Mouse (Mus musculus) neutrophil, adult 5-6 weeks (primary cell): ENCODE results near the gene Rasgrp2. TPM values are rescaled to one million over a fixed set of nuclear protein-coding genes. Genes with fewer than 3 reads are reported as not detected.

Source experiments
- ATAC-seq: fragments of 151-379, 151-347 bp; 2 replicates; pipeline ENCODE4 v1.8.0; 2017; ENCODE audit warnings: mild to moderate bottlenecking, moderate TSS enrichment; ENCODE audit not compliant: insufficient number of reproducible peaks, poor library complexity, low FRiP score, severe bottlenecking; ENCODE audit errors: extremely low read depth
- total RNA-seq: library from RNA; stranded (forward); fragments of 200-1000 nt; gene quantifications from 2 replicates; pipeline ENCODE4 v1.2.3, GENCODE M21; 2017

Rasgrp2 gene
- total RNA-seq, 1 experiment from 2014 or later, result 447 TPM

DNA sequence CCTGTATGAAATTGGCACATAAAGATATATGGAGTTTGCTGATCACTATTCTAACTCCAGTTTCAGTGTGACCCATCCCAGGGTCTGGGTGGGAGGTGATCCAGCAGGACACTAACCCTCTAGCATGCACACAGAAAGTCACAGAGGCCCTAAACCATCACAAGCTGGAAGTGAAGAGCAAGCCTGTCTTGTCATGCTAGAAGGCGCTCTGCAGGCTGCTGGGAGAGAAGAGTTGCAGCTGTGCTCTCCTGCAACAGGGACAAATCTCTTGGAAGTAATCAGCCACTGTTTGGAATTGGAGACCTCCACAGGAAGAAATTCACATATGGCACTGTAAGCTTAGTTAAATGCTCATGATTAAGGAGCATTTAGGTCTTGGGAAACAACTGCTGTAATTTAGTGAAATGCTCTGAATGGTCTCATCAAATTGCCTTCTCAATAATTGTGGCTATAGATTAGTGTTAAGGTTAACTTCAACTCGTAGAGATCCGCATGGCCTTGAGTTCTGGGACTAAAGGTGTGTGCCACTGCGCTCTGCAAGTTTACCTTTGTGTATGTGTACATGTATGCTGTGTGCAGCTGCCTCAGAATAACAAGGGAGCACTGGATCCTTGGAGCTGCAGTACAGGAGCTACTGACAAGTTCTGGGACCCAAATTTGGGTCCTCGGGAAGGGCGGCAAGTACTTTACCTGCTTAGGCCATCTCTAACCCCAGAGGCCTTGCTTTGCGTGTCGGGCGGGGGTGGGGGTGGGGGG, 18.6 kb upstream of the Rasgrp2 start:
- no peak for ATAC-seq

DNA sequence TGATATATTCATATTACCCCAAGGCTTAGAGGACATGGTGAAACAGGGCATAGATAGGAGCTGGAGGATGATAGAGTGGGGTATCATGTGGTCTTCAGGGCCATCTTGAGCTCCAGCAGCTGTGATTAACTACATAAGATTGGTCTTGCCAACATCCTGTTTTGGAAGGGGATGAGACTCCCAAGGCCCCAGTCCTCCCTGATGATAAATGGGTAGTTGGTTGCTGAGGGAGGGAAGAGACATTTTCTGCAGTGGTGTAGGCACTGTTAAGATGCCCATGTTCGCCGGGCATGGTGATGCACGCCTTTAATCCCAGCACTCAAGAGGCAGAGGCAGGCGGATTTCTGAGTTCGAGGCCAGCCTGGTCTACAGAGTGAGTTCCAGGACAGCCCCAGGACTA, 17.9 kb upstream of the Rasgrp2 start:
- no peak for ATAC-seq

DNA sequence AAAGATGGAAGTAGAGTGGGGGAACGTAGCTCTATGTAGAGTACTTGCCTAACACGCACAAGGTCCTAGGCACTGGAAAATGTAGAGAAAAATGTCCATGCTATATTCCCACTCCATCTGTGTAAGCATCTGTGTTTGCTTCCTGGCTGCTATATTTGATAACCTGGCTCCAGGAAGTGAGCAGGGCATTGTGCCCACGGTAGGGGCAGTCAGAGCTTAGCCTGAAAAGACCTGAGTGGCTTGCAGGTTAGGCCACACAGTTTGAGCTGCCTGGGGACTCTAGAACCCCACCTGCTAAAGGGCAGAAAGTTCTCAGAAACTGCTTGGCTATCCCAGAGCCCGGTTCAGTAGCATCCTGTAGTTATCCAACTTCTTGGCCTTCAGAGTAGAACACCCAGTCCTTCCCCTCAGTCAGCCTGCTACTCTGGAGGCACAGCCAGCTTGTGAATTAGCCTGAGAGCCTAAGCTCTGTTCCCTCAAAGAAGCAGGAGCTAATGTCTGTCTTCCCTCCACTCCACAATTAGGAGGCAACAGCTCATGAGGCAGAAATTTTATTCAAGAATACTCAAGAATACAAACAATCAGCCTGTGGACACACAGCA, 16.7 kb upstream of the Rasgrp2 start:
- no peak for ATAC-seq

DNA sequence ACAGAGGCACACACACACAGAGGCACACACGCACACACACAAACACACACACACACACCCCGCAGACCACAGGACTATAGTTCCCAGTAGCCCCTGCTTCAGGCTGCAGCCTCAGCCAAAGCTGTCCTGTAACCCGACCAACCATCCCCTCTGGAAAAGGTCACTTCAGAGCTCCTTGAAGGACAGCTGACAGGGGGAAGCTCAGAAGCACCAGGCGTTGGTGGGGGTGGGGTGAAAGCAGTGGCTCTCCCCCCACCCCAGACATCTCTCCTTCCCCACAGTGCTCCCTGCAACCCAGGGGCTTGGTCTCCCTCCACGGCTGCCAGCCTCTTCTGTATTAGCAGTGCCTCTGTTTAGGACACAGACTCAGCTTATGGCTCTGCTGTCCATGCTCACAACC, 15.7 kb upstream of the Rasgrp2 start:
- no peak for ATAC-seq

DNA sequence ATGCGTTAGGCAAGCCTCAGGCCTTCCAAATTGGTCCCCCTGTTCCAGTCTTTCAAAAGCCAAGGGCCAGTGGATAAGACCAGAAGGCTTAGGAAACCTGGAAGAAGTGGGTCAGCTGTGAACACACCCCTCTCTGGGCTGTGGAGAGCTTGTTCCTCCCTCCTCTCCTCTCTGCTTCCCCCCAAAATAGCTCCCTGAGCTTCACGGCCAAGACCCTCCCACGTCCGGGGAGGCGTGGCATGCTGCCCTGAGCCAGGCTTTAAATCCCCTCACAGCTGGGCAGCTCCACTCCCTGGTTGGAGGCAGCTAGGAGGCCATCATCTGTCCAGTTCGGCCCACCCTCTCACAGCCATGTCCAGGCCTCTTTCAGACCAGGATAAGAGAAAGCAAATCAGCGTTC, 15.0 kb upstream of the Rasgrp2 start, which contains the start of gene Pygm:
Gene Pygm (plus strand): TSS at position 272 of the 400 bp plus-strand sequence.
- ATAC-seq, result no peak

DNA sequence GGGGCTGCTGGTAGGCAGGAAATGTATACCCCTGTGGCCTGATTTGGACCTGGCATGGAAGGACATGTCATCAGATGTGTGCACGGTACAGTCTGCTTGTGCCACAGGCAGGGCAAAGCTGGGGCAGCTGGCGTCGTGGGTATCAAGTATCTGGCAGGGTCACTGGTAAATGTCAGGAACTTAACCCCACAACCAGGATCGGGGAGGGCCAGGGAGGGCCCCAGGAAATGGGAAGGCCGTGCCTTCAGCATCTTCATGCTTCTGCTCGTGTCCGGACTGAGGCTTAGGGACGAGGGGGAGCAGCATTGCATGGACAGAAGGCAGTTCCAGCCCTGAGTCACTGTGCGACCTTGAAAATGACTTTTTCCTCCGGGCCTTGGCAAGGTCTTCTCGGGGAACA, 14.2 kb upstream of the Rasgrp2 start:
- ATAC-seq, result no peak

DNA sequence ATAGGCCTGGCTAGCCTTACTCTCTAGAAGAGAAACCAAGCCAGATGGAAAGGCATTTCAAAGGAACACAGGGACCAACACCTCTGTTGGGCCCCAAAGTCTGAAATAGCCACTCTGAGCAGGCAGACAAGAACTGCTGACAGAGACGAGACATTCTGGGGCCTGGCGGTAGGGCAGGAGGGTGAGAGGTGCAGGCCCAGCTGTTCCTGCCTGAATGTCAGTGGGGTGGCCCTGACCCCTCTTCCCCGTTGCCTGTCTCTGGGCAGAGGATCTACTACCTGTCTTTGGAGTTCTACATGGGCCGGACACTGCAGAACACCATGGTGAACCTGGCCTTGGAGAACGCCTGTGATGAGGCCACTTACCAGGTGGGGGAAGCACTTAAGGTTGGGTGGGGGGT, 13.7 kb upstream of the Rasgrp2 start:
- ATAC-seq, result no peak

DNA sequence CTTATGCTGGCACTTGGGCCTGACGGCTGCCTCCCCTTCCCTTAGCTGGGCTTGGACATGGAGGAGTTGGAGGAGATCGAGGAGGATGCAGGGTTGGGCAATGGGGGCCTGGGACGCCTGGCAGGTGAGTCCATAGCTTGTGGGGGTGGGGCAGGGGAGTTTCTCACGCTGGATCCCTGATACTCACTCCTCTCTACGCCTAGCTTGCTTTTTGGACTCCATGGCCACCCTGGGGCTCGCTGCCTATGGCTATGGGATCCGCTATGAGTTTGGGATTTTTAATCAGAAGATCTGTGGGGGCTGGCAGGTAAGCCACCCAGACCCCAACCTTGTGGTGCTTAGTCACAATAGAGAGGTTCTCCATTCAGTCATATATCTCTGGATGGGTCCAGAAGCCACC, 13.3 kb upstream of the Rasgrp2 start:
- ATAC-seq, result no peak

DNA sequence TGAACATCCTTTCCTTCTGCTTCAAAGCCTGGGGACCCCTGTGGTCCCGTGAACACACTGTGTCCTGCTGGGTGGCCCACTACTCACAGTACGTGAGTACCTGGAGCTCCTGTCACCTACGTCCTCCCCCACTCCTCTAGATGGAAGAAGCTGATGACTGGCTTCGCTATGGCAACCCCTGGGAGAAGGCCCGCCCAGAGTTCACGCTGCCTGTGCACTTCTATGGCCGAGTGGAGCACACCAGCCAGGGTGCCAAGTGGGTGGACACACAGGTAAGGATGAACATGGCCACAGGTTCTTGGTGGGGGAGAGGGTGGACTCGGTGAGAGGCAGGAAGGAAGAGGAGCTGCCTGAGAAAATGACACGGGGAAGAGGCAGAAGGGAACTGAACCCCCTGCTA, 12.9 kb upstream of the Rasgrp2 start:
- no peak for ATAC-seq

DNA sequence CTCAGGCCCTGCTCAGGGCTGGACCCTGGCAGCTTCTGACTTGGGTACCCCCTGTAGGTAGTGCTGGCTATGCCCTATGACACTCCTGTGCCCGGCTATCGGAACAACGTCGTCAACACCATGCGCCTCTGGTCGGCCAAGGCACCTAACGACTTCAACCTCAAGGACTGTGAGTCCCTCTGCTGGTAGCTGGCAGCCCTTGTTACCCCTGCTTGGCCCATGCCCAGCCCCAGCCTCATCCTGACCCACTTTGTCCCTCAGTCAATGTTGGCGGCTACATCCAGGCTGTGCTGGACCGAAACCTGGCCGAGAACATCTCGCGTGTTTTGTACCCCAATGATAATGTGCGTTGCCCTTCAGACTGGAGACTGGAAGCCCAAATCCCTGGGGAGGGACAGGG, 11.1 kb upstream of the Rasgrp2 start:
- no peak for ATAC-seq

DNA sequence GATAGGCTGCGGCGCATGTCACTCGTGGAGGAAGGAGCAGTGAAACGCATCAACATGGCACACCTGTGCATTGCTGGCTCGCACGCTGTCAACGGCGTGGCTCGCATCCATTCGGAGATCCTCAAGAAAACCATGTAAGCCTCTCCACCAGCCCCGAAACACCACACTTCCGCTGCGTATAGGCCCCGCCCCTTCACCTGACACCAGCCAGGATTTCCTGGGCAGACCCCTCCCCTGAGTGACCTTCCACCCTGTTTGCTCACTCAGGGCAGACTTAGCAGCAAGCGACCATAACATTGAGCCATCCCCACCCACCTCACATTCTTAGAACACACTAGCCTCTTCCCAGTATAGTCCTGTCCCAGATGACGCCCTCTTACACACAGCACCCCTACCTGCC, 9.3 kb upstream of the Rasgrp2 start:
- peak; percentile 28; the same call in 1 of the 2 replicates for ATAC-seq

DNA sequence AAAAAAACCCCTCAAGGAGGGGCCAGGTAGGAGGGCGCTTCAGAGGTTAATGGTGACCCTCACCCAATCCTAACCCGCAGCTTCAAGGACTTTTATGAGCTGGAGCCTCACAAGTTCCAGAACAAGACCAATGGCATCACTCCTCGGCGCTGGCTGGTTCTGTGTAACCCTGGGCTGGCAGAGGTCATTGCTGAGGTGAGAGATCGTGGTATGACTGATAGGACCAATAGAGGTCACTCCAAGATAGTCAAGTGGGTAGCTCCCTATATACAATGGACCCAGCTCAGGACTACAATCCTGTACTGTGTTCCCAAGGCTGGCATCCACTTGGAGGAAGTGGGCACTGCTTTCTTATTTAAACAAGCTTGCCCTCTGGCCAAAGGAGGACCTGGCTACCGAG, 8.9 kb upstream of the Rasgrp2 start:
- no peak for ATAC-seq

DNA sequence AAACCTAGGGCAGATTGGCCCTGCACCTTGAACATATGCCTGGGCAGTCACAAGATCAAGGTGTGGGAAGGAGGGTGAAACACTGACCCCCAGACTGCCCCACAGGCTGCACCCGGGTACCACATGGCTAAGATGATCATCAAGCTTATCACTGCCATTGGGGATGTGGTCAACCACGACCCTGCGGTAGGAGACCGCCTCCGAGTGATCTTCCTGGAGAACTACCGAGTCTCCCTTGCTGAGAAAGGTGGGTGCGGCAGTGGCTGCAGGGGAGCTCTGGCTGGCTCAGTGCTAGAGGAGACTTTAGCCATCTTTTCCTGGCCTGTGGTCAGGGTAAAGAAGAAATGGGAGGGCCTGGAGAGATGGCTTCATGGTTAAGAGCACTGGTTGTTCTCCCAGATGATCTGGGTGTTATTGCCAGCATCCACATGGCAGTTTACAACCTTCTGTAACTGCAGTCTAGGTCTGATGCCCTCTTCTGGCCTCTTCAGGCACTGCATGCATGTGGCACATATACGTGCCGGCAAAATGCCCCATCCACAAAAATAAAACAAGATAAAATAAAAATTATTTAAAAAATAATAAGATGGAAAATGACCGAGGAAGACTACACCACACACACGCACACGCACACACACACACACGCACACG, 6.3 kb upstream of the Rasgrp2 start:
- no peak for ATAC-seq

DNA sequence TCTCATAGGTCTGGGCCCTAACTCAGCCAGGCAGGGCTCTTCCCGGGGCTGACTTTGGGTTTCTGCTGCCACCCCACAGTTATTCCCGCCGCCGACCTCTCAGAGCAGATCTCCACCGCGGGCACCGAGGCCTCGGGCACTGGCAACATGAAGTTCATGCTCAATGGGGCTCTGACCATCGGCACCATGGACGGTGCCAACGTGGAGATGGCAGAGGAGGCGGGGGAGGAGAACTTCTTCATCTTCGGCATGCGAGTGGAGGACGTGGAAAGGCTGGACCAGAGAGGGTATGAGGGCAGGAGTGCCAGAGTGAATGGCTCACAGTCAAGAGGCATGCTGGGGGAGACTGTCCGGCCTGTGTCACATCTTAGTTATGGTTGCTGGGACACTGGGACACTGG, 5.5 kb upstream of the Rasgrp2 start:
- ATAC-seq, result no peak

DNA sequence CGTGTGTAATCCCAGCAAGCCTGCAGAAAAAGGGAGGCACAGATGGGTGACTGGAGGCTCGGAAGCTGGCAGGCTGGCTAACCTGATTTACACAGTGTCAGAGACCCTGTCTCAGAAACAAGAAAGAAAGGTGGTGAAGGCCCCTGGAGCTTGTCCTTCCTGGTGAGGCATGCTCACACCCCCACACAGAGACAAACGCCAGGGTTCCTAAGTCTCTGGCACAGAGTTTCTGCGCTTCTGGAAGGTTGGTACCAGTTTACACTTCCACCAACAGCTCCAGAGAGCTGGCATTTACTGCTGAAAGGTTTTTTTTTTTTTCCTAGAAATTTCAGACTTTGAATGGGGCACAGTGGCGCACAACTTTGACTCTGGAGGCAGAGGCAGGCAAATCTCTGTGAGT, 2.9 kb upstream of the Rasgrp2 start:
- ATAC-seq, result no peak

DNA sequence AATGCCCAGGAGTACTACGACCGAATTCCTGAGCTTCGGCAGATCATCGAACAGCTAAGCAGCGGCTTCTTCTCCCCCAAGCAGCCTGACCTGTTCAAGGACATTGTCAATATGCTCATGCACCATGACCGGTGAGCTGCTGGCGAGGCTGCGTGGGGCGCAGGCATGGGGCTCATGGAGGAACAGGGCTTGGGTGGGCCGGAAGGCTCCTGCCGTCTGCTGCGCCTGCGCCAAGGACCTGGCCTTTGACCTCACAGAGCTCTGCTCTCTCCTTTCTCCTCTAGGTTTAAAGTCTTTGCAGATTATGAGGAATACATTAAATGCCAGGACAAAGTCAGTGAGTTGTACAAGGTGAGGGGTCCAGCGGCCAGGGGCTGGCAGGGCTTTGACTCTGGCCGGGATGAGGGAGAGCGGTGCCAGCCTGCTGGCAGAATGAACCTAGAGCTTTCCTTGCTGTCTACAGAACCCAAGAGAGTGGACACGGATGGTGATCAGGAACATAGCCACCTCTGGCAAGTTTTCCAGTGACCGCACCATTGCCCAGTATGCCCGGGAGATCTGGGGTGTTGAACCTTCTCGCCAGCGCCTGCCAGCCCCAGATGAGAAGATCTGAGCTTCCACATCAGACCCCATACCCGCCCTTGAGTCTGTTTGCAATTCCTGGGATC, 1.4 kb upstream of the Rasgrp2 start:
- ATAC-seq, result no peak

DNA sequence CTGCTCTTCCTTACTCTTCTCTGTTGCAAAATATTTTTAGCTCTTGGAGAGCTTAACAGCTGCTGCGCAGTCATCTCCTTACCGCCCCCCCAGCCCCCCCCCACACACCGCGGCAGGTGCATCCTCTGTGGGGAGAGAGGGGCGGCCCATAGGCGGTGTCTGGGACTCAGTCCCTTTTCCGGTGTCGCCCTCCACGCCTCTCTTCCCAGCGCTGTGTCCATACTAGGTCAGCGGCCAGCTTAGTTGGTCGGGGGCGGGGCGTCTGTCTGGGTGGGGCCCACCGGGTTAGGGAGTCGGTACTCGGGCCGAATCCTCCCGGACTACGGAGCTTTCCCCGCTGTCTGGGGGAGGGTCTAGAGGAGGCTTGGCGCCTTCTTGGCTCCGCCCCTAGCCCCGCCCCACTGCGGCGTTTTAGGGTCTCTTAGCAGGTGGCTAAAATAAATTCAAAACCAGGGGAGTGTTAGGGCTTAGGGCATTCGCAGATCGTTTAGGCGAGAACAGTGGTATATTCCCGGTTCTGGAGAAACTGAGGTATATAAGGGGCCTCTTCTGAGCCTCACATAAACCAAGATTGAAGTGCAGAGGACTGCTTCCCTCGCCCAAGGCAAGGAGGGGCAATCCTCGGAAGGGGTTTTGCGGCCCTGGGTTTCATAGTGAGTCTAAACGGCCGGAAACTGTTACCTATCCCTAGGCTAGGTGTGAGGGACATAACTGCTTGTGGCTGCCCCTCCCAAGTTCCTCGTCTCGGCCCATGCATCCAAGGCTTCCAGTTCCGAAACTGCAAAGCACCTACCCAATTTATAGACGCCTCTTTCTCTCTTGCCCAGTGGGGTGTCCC, 474 bp upstream of the Rasgrp2 start:
- peak; percentile 11; the same call in 1 of the 2 replicates for ATAC-seq

DNA sequence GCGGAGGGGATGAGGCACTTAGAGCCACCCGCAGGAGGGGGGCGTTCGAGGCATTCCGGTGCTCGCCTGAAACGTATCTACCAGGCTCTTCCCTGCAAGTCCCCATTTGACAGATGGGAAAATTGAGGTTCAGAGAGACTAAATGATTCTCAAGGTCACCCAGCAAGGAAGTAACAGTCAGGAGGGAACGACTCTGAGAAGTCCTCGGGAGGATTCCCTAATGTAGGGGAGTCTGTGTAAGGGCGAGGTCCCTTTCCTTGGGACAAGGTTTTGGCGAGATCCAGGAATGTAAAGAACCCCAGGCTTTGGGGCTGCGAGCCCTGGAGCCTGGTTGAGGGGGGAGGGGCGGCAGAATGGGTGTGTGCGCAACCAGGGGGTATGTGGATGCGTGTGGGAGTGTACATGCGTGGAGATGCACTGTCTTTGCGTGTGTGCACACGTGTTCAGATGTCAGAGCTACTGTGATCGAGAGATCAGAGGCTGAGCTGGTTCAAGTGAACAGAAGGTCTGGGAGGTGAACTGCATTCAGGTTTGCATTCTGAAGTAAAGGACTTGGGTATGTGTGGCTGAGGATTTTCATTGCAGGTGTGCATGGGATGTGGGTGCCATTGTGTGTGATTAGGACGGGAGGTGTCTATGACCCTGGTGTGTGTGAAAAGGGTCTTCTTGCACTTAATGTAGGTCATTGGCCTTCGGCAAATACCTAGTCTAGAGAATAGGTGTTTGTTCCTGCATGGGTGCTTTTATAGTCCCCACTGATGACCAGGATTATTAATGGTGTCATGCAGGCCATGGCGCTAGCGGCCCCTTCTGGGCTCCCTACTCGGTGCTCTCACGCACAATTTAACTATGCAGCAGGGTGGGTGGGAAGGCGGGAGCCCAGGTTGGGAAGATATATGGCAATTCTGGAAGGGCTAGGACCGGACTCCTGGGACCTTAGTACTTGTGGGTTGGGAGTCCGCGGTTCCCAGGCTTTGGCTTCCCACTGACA, 1.3 kb downstream of the Rasgrp2 start:
- ATAC-seq, result peak; percentile 35; the same call in 1 of the 2 replicates
